Mouse (Mus musculus): ENCODE measurements around the gene Ube2s. TPM values are rescaled to one million over a fixed set of nuclear protein-coding genes. Genes with fewer than 3 reads are reported as not detected.
"Not testable (repeated sequence)": the region's sequence is repeated elsewhere in the genome, so short reads cannot be mapped to it uniquely, and the experiment has no call there.

Gene Ube2s
- 100 to 1,000 TPM; 149 to 152 TPM for total RNA-seq (2021)

DNA sequence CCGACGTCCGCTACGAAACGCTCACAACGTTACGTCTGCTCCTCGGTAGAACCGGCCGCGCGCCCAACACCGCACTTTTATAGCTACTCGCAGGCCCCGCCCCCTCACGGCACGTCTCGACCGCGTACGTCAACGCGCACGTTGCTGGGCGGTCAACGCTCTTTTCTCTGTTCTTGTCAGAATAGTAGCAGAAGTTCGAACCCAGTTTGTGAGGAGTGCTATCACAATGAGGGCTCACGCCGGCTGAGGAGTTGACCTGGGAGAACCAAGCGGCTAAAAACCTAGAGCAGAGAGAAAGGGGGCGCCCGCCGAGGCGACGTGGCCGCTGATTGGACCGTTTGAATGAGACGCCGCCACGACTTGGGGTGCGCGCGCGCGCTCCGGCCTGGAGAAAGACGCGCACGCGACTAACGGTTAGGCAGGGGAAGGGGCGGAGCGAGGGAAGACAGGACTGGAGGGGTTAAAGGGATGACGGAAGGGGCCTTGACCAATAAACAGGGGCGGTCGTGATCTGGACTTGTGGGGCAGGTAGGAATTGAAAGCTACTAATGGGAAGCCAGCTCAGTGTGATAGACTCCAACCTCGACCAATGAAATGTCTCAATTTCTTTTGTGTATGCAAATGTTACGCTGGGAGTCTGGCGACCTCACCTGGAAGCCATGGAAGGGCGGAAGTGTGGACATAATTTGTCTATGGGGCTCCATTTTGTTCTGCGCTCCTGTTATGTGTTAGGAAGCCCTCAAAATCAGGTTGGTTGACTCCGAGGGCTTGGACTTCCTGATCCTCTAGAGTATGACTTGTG is at the start of gene Ube2s:
Gene Ube2s (minus strand): TSS at position 288 of the 802 bp plus-strand sequence.
- intact Hi-C loops (cut with DNase I) = loop anchor here (5.0 kb wide), 3 partner anchors 105 to 250 kb away; partner anchors contain the start of genes Fiz1, U2af2, Zfp524 and Zfp628

DNA sequence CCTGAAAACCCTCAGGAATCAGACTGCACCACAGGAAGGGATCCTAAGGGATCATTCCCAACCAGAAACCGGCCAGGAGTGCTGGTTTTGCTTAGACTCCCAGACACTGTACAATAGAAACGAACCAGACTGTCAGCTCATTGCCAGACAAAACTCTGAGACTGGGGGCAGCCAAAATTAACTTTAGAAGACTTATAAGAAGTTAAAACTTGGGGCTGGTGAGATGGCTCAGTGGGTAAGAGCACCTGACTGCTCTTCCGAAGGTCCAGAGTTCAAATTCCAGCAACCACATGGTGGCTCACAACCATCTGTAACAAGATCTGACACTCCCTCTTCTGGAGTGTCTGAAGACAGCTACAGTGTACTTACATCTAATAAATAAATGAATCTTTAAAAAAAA is 48.5 kb upstream of the Ube2s start:
- DNase-seq; intact Hi-C loops (cut with DNase I): not testable (repeated sequence)

More for the DNA sequence above, at the start of gene Ube2s:
- peak; percentile 98 to 99 for DNase-seq

DNA sequence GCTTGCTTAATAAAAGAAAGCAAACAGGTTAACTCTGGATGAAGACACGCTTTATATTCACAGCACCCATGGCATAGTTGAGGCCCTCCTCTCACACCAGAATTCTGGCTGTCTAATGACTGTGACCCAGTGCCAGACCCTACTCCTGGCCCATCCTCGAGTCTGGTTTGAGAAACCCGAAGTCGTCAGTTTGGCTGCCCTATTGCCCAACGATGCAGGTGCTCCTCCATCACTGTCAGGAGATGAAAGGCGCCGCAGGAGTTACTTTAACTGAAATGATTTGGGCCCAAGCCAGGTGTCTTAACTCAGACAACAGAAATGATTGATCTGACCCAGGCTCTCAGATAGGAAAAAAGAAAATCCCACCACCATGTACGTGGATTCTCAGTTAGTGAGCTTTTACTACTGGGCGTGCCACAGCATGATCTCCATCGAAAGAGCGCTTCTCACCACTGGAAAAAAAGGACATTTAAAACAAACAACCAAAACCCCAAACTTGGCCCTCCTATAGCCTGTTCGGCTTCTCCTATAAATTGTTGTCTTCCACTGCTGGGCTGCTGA is 47.1 kb upstream of the Ube2s start:
- intact Hi-C loops (cut with DNase I) = no loop called here
- no peak for DNase-seq

DNA sequence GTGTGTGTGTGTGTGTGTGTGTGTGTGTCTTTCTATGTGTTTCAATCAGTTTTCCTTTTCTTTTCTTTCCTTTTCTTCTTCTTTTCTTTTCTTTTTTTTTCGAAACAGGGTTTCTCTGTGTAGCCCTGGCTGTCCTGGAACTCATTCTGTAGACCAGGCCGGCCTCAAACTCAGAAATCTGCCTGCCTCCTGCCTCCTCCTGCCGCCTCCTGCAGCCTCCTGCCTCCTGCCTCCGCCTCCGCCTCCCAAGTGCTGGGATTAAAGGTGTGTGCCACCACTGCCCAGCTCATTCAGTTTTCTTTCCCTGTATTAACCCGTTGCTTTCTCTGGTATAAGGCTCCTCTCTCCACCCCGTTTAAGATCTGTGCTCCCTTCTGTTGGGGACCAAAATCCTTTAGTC is 44.9 kb upstream of the Ube2s start:
- intact Hi-C loops (cut with DNase I) = no loop called here
- DNase-seq = no peak

DNA sequence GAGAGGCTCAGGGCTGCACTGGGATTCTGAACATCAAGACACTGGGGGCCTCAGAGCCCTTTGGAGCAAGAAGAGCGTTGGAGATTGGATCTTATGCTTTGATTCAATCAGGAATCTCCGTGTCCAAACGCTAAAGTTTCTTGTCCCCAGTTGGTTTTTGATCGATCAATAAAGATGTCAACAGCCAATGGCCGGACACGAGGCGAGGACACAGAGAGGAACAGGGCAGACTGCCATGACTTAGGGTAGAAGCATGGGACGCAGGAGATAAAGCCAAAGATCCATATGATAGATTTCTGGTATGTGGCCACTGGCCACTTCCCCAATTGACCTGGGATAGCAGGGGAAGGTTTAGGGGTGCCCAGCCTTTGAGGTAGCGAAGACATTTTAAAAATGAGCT is 44.1 kb upstream of the Ube2s start:
- intact Hi-C loops (cut with DNase I) = no loop called here
- no peak for DNase-seq

DNA sequence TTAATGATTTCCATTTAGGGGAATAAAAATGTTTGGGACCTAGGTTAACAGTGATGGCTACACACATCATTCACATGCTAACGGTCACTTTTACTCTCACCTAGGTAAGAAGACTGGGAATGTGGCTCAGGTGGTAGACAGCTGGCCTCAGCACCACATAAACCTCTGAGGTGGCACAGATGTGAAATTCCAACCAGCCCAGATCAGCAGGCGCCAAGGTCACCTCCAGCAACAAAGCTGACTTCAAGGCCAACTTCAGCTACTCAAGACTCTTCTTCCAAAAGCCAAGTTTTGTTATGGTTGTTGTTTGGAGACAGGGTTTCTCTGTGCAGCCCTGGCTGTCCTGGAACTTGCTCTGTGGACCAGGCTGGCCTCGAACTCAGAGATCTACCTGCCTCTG is 41.2 kb upstream of the Ube2s start:
- no peak for DNase-seq
- intact Hi-C loops (cut with DNase I) = no loop called here

DNA sequence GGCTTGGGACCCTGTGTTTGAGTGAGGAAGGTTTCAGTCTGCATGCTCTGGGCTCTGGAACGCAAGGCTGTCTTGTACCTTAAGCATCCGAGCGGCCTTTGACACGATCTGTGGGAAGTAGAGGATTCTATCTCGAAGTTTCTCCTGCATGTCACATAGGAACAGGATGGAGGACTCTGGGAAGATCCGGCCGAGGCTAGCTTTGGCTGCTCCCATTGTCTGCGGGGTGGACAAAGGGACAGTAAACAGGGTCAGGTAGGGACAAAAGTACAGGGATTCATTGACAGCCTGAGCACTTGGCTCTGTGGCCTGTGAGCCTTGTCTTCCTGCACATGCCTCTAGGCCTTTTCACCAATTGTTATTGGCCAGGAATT is 38.9 kb upstream of the Ube2s start:
- intact Hi-C loops (cut with DNase I) = no loop called here
- no peak for DNase-seq

DNA sequence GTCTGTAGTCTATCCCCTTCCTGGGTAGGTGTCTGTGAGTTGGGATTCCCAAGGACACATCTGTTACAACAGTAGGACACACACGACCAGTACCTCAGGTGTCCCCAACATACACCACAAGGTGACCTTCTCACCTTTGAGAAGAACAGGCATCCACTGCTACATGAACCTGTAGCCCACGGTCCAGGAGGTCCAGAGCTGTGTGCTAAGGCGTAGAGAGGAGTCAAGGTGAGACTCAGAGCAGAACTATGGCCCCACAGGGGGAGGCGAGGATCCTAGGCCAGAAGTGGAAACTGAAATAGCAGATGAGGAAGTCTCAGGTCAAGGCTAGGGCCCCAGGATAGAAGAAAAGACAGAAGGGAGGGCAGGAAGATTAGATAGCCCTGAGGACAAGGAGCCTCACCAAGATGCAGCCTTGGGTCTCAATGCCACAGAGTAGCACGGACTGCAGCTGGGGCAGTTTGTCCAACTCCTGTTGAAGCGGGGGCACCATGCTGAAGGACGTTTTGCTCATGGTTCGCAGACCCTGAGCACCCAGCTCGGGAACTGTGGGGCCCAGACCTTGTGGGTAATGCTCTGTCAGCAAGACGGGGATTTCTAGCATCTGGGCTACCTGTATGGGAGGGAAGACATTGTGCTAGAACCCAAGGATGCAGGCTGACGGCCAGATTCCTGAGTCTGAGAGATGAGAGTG is 38.4 kb upstream of the Ube2s start:
- intact Hi-C loops (cut with DNase I) = no loop called here
- no peak for DNase-seq

DNA sequence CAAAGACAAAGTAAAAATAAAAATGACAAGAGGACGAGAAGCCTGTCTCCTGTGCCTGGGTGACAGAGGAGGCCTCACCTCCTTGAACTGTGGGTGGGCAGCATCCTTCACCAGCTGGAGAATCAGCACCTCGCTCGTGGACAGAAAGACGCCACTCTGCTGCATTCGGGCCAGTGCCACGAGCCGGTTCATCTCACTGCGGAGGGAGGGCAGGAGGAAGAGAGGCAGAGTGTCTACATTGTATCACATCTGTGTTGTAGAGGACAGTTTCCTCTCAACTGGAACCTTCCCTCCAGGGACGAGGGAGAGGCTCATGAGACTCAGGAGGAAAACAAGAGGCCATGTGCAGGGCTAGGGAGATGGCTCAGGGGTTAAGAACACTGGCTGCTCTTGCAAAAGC is 37.0 kb upstream of the Ube2s start:
- intact Hi-C loops (cut with DNase I) = no loop called here
- DNase-seq = no peak

DNA sequence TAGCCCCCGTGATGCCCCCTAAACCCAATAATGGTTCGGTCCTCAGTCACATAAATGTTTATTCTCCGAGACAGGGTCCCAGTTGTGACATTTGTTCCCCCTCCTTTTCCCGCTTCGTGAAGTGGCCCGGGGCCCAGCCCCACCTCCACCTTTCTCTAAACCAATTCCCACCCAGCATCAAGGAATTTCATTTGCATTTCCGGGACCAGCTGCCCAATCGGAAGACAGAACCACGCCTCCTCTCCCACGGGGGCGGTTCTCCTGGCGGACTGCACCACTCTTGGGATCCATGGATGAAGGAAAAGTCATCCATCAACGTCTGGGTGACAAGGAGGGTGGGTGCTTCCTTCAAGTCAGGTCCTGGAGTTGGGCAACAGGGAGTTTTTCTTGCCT is 32.5 kb upstream of the Ube2s start:
- intact Hi-C loops (cut with DNase I) = no loop called here

DNA sequence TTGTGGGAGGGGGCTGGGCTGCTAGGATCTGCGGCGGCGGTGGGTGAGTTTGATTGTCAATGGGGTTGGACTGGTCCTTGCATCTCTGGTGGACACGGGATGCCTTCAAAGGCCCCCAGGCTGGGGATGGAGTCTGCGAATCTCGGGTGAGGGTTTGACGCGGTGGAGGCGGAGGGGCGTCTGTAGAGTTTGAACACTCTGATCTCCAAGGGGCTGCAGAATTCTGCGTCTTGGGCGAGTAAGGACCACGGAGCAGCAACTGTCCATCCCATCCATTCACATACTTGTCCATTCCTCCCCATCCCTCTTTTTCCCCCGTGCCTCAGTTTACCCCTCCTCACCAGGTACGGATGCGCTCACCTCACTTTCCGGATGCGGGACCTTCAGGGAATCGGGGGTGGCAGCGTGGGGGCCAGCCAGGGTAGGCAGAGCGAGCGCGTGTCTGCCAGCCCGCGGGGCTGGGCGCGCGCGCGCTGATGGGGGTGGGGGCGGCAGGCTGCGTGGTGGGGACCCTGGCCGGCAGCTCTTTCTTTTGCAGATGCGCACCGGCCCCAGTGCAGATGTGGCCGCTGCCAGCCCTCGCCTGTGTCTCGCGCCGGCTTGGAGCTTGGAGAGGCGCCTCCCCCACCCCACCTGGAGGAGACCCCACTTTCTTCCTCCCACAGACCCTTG is 32.0 kb upstream of the Ube2s start, which contains the start of gene Shisa7:
Gene Shisa7 (minus strand): TSS at position 452 of the 672 bp plus-strand sequence.
- DNase-seq = no peak
- intact Hi-C loops (cut with DNase I) = no loop called here

More for the DNA sequence above, 32.5 kb upstream of the Ube2s start:
- DNase-seq = peak; percentile 13 to 44

DNA sequence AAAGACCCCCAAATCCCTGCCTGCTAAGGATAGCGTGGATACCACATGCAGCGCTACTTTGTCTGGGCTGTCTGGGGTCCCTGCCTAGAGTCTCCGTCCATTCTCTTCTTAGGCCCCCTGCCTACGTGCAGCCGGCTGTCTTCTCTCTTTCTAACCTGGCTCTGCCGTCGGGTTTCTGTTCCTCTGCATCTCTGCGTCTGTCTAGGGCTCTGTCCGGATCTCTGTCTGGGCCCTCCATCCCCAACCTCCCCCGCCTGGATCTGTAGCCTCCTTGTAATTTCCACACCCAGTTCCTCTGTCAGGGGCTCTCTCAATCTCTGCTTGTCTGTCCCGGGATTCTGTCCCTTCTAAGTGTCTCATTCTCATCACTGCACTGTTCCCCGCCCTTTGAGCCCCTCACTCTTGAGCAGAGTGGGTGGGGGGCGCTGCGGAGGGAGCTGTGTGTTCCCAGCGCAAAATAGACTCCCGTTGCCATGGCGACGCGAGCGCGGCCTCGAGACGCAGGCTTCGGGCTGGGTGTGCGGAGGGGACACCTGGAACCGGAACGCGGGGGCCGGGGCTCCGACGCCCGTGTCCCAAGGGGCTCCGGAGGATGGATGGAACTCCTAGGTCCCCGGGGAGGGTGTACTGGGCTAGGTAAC is 31.3 kb upstream of the Ube2s start:
- DNase-seq = no peak
- intact Hi-C loops (cut with DNase I) = no loop called here

DNA sequence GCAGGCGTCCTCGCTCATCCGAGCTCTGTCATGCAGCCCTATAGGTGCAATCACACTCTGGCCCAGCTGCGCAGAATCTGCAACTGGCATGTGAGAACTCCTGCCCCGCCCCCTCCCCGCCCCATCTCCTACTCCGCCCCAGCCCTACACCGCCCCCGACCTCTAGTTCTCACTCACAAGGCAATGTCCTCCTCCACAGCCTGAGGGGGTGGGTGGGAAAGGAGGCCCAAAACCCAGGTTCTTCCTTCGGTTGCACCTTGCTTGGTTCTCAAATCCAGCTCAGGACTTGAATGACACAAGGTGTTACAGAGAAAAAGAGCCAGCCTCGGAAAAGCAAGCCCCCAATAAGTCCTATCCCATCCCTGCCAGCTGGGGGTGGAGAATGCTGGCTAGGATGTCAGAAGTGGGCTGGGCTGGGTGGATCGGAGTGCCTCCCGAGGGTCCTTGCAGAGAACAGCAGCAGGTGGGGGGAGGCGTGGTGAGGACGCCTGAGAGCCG is 30.3 kb upstream of the Ube2s start:
- intact Hi-C loops (cut with DNase I) = no loop called here
- no peak for DNase-seq

DNA sequence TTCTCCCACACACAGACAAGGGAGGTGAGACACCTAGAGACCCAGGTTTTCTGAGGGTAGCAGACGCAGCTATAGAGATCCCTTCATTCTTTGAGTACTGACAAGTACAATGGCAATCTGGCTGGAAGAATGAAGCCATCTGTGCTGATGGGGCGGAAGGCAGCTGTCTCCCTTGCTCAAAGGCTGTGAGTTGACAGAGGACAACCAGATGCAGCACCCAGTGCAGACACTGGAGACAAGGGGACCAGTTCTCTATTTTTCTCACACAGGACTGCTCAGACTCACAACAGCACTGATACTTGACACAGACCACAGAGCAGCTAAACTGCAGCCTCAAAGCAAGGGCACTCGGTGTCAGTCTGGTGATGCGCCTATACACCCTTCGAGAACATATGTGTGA is 29.7 kb upstream of the Ube2s start:
- intact Hi-C loops (cut with DNase I) = no loop called here
- no peak for DNase-seq

DNA sequence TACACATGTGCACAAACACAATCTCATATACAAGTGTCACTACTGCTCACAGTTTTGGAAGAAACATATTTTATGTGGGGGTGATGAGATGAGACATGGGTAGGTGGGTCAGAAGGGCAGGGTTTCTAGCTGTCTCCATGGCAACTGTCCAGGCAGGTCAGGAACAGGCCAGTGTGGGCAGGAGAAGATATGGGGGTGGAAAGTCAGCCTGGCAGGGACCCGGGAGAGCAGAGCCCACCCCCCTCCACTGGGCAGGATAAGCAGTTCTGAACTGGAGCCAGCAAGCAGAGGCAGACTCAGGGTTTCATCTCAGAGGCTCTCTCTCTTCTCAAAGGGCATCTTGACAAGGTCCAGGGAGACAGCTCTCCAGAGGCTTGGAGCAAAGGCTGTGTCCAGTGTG is 25.2 kb upstream of the Ube2s start:
- intact Hi-C loops (cut with DNase I) = no loop called here

DNA sequence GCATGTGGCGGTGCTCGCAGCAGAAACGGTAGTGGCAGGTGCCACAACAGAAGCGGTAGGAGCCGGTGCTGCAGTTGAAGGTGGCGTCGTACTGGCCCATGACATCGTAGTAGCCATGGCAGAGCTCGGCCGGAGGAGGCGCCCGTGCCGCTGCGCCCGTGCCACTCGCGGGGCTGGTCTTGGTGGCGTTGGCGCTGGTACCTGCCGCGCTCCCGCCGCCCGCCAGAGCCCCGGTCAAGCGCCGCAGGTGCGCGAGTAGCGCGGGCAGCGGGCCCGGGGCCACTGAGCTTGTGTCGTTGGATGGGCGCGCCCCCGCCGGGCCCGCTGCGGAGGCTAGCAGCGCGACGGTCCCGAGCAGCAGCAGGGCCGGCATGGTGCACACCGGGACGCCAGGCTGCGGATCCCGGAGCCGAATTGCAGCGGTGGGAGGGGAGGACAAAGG is 24.0 kb upstream of the Ube2s start:
- DNase-seq = peak; percentile 44 to 61
- intact Hi-C loops (cut with DNase I) = no loop called here

More for the DNA sequence above, 25.2 kb upstream of the Ube2s start:
- DNase-seq = no peak

DNA sequence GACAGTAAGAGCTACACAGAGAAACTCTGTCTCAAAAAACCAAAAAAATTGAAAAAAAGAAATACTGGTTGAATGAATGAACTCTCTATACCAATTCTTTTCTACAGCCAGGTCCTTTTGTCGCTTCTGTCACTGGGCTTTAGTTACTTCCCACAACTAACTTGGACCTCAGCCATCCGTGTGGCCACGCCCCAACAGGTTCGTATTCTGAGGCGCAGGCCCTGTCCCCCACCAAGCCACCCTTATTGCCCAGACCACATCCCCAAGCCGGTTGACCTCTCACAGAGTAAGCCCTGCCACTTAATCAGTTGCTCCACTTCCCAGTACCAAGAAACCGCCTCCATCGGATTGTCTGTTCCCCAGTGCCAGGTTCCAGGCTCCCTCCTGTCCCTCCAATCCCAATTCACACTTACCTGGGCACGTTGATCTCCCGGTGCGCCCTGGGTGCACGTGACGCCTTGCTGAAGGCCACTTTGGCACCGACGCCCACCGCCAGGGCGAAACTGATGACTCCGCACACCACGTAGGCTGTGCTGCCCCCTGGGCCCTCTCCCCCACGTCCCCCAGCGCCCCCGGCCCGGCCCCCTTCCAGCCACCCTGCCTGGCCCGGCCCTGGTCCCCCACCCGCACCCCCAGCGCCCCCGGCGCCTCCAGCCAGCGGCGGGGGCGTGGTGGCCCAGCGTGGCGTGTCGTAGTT is 23.4 kb upstream of the Ube2s start:
- intact Hi-C loops (cut with DNase I) = no loop called here
- DNase-seq = no peak

DNA sequence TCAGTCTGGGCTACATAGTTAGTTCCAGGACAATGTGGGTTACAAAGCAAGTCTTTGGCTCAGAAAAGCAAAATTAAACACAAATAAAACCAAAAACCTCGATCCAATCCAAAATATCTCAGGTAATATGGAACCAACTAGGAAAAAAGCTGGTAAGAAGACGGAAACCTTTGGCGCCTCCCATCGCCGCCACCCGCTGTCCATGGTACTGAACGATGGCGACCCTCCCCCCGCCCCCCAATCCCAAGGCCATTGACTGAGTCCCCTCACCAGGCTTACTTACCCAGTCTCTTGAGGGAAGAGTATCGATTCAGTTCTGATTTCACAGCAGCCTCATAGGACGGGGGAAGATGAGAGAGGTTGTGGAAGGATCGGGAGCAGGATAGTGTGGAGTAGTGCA is 18.1 kb upstream of the Ube2s start:
- intact Hi-C loops (cut with DNase I) = no loop called here

DNA sequence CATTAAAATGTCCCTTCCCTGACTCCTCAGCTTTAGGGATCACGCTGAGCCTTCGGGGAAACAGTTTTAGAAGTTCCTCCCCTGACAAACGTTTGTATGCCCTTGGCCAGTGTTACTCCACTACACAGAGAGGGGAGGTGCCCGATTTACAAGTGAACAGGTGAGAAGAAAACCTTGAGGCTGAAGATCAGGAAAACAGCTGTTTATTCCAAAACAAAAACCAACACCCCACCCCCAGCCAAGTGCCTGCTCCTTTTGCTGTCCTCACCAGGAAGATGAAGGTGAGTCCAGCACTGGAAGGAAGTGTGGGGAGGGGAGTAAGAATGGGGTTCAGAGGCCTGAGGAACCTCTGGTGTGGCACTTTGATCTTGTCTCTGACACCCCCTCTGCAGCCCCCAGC is 13.0 kb upstream of the Ube2s start:
- DNase-seq = no peak
- intact Hi-C loops (cut with DNase I) = no loop called here

More for the DNA sequence above, 18.1 kb upstream of the Ube2s start:
- DNase-seq = no peak
